10 mouse cellular contexts compared by ENCODE assay signal in the genomic region with DNA sequence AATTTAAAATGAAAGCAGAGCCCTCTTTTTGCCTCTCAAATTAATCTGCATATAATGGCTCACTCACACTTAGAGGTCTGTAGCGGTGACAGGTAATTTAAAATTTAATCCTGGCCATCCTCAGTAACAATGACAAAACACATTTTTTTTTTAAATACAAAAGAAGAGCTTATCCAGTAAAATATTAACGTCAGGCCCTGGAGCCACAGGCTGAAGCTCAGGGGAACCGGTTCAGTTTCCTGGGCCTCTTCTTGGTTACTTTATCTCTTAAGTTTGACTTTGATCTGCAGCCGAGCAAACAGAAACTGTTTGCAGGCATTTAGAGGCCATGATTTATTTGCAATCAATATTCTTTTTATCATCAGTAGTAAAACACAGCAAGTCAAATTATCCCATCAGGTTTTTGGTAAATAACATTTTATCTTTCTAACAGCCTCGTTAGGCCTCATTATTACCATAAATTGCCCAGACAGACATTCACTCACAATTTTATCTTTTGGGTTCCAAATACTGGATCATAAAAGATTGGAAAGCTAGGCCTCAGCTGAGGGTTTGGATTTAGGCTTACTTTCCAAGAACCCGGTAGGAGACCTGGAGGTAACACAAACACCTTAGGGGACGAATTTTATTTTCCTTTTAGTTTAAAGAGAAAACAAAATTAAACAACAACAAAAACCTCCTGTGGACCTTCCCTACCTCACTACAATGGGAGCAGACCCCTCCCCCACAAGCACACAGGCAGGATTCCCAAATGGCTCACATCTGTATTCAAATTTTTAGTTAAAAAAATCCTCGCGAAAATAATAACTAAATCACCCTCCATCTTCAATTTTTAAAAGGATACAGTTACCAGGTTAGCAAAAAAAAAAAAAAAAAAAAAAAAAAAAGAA. TPM values are rescaled to one million over a fixed set of nuclear protein-coding genes. Genes with fewer than 3 reads are reported as not detected.
DNase-seq lines count a peak whose midpoint lies in the region; ATAC-seq and TF ChIP-seq lines count a peak whose summit lies in the region.
"Had no signal": no experiment of that assay in that cellular context is flagged by ENCODE, and none has a peak within 500 bp of the region (broad histone marks: within the 10 kb centered on the region; RNA-seq: fewer than 3 reads in every experiment).

No protein-coding gene starts in this region.

- peak; percentile 67 for DNase-seq in forebrain, postnatal 0 days
- DNase-seq in forebrain, embryonic 11.5 days (ENCODE audit: low spot score), result no peak
- DNase-seq in lung, embryonic 14.5 days, result peak; percentile 40
- DNase-seq in lung, postnatal 14 days, result no peak
- DNase-seq in hindbrain, postnatal 0 days (ENCODE audit: low spot score), result peak; percentile 28
- DNase-seq in retina, embryonic 14.5 days (ENCODE audit: low spot score), result peak; percentile 30
- DNase-seq in natural killer cell, adult 2 months (ENCODE audit: low spot score in 2 of 2), result no peak
- DNase-seq: B cell, adult 2 months had no signal

- H3K4me1 ChIP-seq in forebrain, postnatal 0 days (ENCODE audit: insufficient read depth), result no peaks in the 10 kb centered on the region
- H3K4me1 ChIP-seq in forebrain, embryonic 11.5 days (replicated peaks; ENCODE audit: control insufficient read depth, insufficient read depth, low read length), result peaks cover 15% of the 10 kb centered on the region
- H3K4me1 ChIP-seq in lung, embryonic 14.5 days (ENCODE audit: insufficient read depth), result no peaks in the 10 kb centered on the region
- H3K4me1 ChIP-seq in hindbrain, postnatal 0 days (ENCODE audit: insufficient read depth, low read length), result 0 out of 2 replicates have a peak, but pooled peaks cover 3% of the 10 kb centered on the region
- H3K4me1 ChIP-seq in intestine, postnatal 0 days (replicated peaks; ENCODE audit: control insufficient read depth, insufficient read depth, low read length), result no peaks in the 10 kb centered on the region; the same call in 1 of the 2 replicates

- H3K9ac ChIP-seq in forebrain, postnatal 0 days, result no peak overlapping the region
- no peak overlapping the region for H3K9ac ChIP-seq in forebrain, embryonic 11.5 days (ENCODE audit: low read length)
- peak overlapping the region; percentile 87 for H3K9ac ChIP-seq in lung, embryonic 14.5 days
- H3K9ac ChIP-seq in hindbrain, postnatal 0 days (replicated peaks; ENCODE audit: low read length), result peak overlapping the region; percentile 85
- no peak overlapping the region for H3K9ac ChIP-seq in intestine, postnatal 0 days (ENCODE audit: low read depth, low read length)

- no peak for TF ChIP-seq CTCF in forebrain, postnatal 0 days (IDR thresholded peaks at IDR 0.05; ENCODE audit: low read depth)
- TF ChIP-seq CTCF in lung, embryonic 14.5 days (IDR thresholded peaks at IDR 0.05; ENCODE audit: low read depth), result no peak
- TF ChIP-seq CTCF in hindbrain, postnatal 0 days (IDR thresholded peaks at IDR 0.05; ENCODE audit: low read depth), result no peak
- TF ChIP-seq CTCF in intestine, postnatal 0 days (IDR thresholded peaks at IDR 0.05; ENCODE audit: low read depth), result no peak

- H3K4me3 ChIP-seq in forebrain, postnatal 0 days (ENCODE audit: low read depth, low read length), result no peak overlapping the region
- H3K4me3 ChIP-seq in forebrain, embryonic 11.5 days (ENCODE audit: low read depth, low read length), result no peak overlapping the region
- peak overlapping the region; percentile 59 for H3K4me3 ChIP-seq in lung, embryonic 14.5 days (ENCODE audit: low read depth, low read length)
- peak overlapping the region; percentile 67 for H3K4me3 ChIP-seq in hindbrain, postnatal 0 days (ENCODE audit: low read length)
- H3K4me3 ChIP-seq in intestine, postnatal 0 days (ENCODE audit: low read depth, low read length), result no peak overlapping the region

- 6% methylated on average over 9 of the region's 9 CpGs for WGBS in forebrain, postnatal 0 days
- WGBS in forebrain, embryonic 11.5 days, result 2% methylated on average over 9 of the region's 9 CpGs
- 4% methylated on average over 9 of the region's 9 CpGs for WGBS in lung, embryonic 14.5 days
- 18% methylated on average over 9 of the region's 9 CpGs for WGBS in hindbrain, postnatal 0 days
- 6% methylated on average over 9 of the region's 9 CpGs for WGBS in intestine, postnatal 0 days

- no peak for ATAC-seq in forebrain, postnatal 0 days
- no peak for ATAC-seq in forebrain, embryonic 11.5 days (replicated peaks; ENCODE audit: low FRiP score)
- no peak for ATAC-seq in lung, embryonic 14.5 days (ENCODE audit: insufficient read depth)
- ATAC-seq in hindbrain, postnatal 0 days, result no peak
- no peak for ATAC-seq in intestine, postnatal 0 days

- no peaks in the 10 kb centered on the region for H3K36me3 ChIP-seq in forebrain, postnatal 0 days (ENCODE audit: insufficient read depth)
- H3K36me3 ChIP-seq in forebrain, embryonic 11.5 days (ENCODE audit: control insufficient read depth, insufficient read depth, low read length), result no peaks in the 10 kb centered on the region
- peaks cover 15% of the 10 kb centered on the region; the same call in 1 of the 2 replicates for H3K36me3 ChIP-seq in lung, embryonic 14.5 days (ENCODE audit: insufficient read depth)
- no peaks in the 10 kb centered on the region for H3K36me3 ChIP-seq in hindbrain, postnatal 0 days (ENCODE audit: insufficient read depth, low read length)
- H3K36me3 ChIP-seq in intestine, postnatal 0 days (ENCODE audit: control insufficient read depth, insufficient read depth), result no peaks in the 10 kb centered on the region

- H3K27me3 ChIP-seq in forebrain, postnatal 0 days (ENCODE audit: insufficient read depth, low read length), result peaks cover 87% of the 10 kb centered on the region
- peaks cover 90% of the 10 kb centered on the region for H3K27me3 ChIP-seq in forebrain, embryonic 11.5 days (ENCODE audit: control insufficient read depth, insufficient read depth, low read length)
- H3K27me3 ChIP-seq in lung, embryonic 14.5 days (ENCODE audit: insufficient read depth, low read length), result peaks cover 95% of the 10 kb centered on the region
- H3K27me3 ChIP-seq in hindbrain, postnatal 0 days (ENCODE audit: insufficient read depth, low read length), result peaks cover 33% of the 10 kb centered on the region
- peaks cover 98% of the 10 kb centered on the region for H3K27me3 ChIP-seq in intestine, postnatal 0 days (replicated peaks; ENCODE audit: control insufficient read depth, insufficient read depth, low read length)

- H3K27ac ChIP-seq in forebrain, postnatal 0 days (ENCODE audit: low read depth, low read length), result no peak overlapping the region
- H3K27ac ChIP-seq in forebrain, embryonic 11.5 days (ENCODE audit: low read depth, low read length), result no peak overlapping the region
- peak overlapping the region; percentile 69 for H3K27ac ChIP-seq in lung, embryonic 14.5 days (ENCODE audit: low read depth)
- H3K27ac ChIP-seq in hindbrain, postnatal 0 days, result peak overlapping the region; percentile 22; the same call in 1 of the 2 replicates
- no peak overlapping the region for H3K27ac ChIP-seq in intestine, postnatal 0 days (ENCODE audit: low read depth, low read length)

- H3K9me3 ChIP-seq in forebrain, postnatal 0 days (ENCODE audit: low read length), result no peaks in the 10 kb centered on the region
- H3K9me3 ChIP-seq in forebrain, embryonic 11.5 days (ENCODE audit: control insufficient read depth, low read length), result no peaks in the 10 kb centered on the region
- no peaks in the 10 kb centered on the region for H3K9me3 ChIP-seq in lung, embryonic 14.5 days (ENCODE audit: low read depth, low read length)
- H3K9me3 ChIP-seq in hindbrain, postnatal 0 days (ENCODE audit: low read length), result no peaks in the 10 kb centered on the region
- H3K9me3 ChIP-seq in intestine, postnatal 0 days (ENCODE audit: control insufficient read depth), result no peaks in the 10 kb centered on the region

- H3K4me2 ChIP-seq in forebrain, postnatal 0 days (ENCODE audit: low read depth), result no peak overlapping the region
- H3K4me2 ChIP-seq in forebrain, embryonic 11.5 days (ENCODE audit: low read depth, low read length, severe bottlenecking), result no peak overlapping the region
- peak overlapping the region; percentile 62 for H3K4me2 ChIP-seq in lung, embryonic 14.5 days
- H3K4me2 ChIP-seq in hindbrain, postnatal 0 days (ENCODE audit: low read depth, low read length), result peak overlapping the region; percentile 62
- H3K4me2 ChIP-seq in intestine, postnatal 0 days (replicated peaks; ENCODE audit: low read depth), result no peak overlapping the region

RNA-seq across cellular contexts. Expression of gene Irx1, which starts 2.4 kb away (rescaled TPM):
- 4.8 and 6.5 TPM in 2 replicates for total RNA-seq in forebrain, postnatal 0 days (2014; rRNA removed)
- 0.87 and 0.96 TPM in 2 replicates for polyA plus RNA-seq in forebrain, postnatal 0 days (2015; fragmentation: Nextera tagmentation; extraction: Ambion mirVana)
- polyA plus RNA-seq in forebrain, embryonic 11.5 days (2014; fragmentation: Nextera tagmentation; extraction: Ambion mirVana), result 0.45 and 0.68 TPM in 2 replicates
- 8.7 and 10.0 TPM in 2 replicates for polyA plus RNA-seq in lung, embryonic 14.5 days (2014; fragmentation: Nextera tagmentation; extraction: Ambion mirVana)
- 69.9 and 83.6 TPM in 2 replicates for total RNA-seq in hindbrain, postnatal 0 days (2014; rRNA removed)
- polyA plus RNA-seq in hindbrain, postnatal 0 days (2015; fragmentation: Nextera tagmentation; extraction: Ambion mirVana), result 6.2 and 8.2 TPM in 2 replicates
- not detected in 2 replicates for polyA plus RNA-seq in intestine, postnatal 0 days (2015; fragmentation: Nextera tagmentation; extraction: Ambion mirVana)
- total RNA-seq: megakaryocyte progenitor cell, adult 5-6 weeks had no signal

Comparison
In these comparisons a context has a peak if more than half of its experiments do, and no peak if none do; other contexts are left out.
1. DNase-seq: peak in forebrain, postnatal 0 days (single experiment), lung, embryonic 14.5 days (single experiment), hindbrain, postnatal 0 days (single experiment) and retina, embryonic 14.5 days (single experiment); none in forebrain, embryonic 11.5 days (single experiment), lung, postnatal 14 days (single experiment) and natural killer cell, adult 2 months (0 of 2).
2. H3K27ac ChIP-seq: peak in lung, embryonic 14.5 days (single experiment) and hindbrain, postnatal 0 days (single experiment); none in forebrain, postnatal 0 days (single experiment), forebrain, embryonic 11.5 days (single experiment) and intestine, postnatal 0 days (single experiment).
3. H3K4me2 ChIP-seq: peak in lung, embryonic 14.5 days (single experiment) and hindbrain, postnatal 0 days (single experiment); none in forebrain, postnatal 0 days (single experiment), forebrain, embryonic 11.5 days (single experiment) and intestine, postnatal 0 days (single experiment).
4. H3K4me3 ChIP-seq: peak in lung, embryonic 14.5 days (single experiment) and hindbrain, postnatal 0 days (single experiment); none in forebrain, postnatal 0 days (single experiment), forebrain, embryonic 11.5 days (single experiment) and intestine, postnatal 0 days (single experiment).
5. H3K9ac ChIP-seq: peak in lung, embryonic 14.5 days (single experiment) and hindbrain, postnatal 0 days (single experiment); none in forebrain, postnatal 0 days (single experiment), forebrain, embryonic 11.5 days (single experiment) and intestine, postnatal 0 days (single experiment).